Comparison of ENCODE assay signal across 8 mouse cellular contexts in genomic region chrX:72824776-72825588, GRCm38 (mm10). TPM values are rescaled to one million over a fixed set of nuclear protein-coding genes. Genes with fewer than 3 reads are reported as not detected.
A peak's percentile ranks its signal among the peaks of the same experiment; 100 is the strongest.
DNase-seq lines count a peak whose midpoint lies in the region; ATAC-seq and TF ChIP-seq lines count a peak whose summit lies in the region.

Gene Gabrq (plus strand): TSS chrX:72825178.

- no peak for TF ChIP-seq EP300 in liver, postnatal 0 days (IDR thresholded peaks at IDR 0.05; ENCODE audit: low read depth)

- no peak for TF ChIP-seq POLR2A in spleen, adult 2 months (IDR thresholded peaks at IDR 0.05; ENCODE audit: low read depth, low read length)

- H3K36me3 ChIP-seq in spleen, adult 2 months (ENCODE audit: control insufficient read depth, insufficient read depth, low read length), result no peaks in the 10 kb centered on the region
- H3K36me3 ChIP-seq in intestine, embryonic 15.5 days, result no peaks in the 10 kb centered on the region
- H3K36me3 ChIP-seq in liver, postnatal 0 days (replicated peaks; ENCODE audit: insufficient read depth, low read length), result no peaks in the 10 kb centered on the region
- no peaks in the 10 kb centered on the region for H3K36me3 ChIP-seq in neural tube, embryonic 15.5 days

- peak; percentile 26 for DNase-seq in adrenal gland, adult 2 months
- DNase-seq in adrenal gland, adult 8-10 months, result no peak
- DNase-seq in spleen, adult 2 months (ENCODE audit: low read depth in 1 of 2, low spot score in 2 of 2), result no peak
- no peak for DNase-seq in spleen, postnatal 14 days (ENCODE audit: low spot score in 2 of 2)
- peak; percentile 26 for DNase-seq in liver, postnatal 0 days
- DNase-seq in natural killer cell, adult 2 months (ENCODE audit: low spot score in 2 of 2), result no peak

- 39% methylated on average over 39 of the region's 43 CpGs for whole genome bisulfite sequencing in spleen, adult 2 months
- 33% methylated on average over 43 of the region's 43 CpGs for WGBS in intestine, embryonic 15.5 days
- WGBS in liver, postnatal 0 days (ENCODE audit: insufficient replicate concordance), result 26% methylated on average over 35 of the region's 43 CpGs
- WGBS in neural tube, embryonic 15.5 days, result 28% methylated on average over 43 of the region's 43 CpGs

- peak; percentile 82 for ATAC-seq in intestine, embryonic 15.5 days
- no peak for ATAC-seq in liver, postnatal 0 days
- ATAC-seq in neural tube, embryonic 15.5 days (ENCODE audit: low FRiP score), result peak; percentile 94

- H3K27me3 ChIP-seq in spleen, adult 2 months (ENCODE audit: control insufficient read depth, insufficient read depth, low read length), result no peaks in the 10 kb centered on the region
- H3K27me3 ChIP-seq in intestine, embryonic 15.5 days (replicated peaks), result 0 out of 2 replicates have a peak, but pooled peaks cover 2% of the 10 kb centered on the region
- H3K27me3 ChIP-seq in liver, postnatal 0 days (ENCODE audit: insufficient read depth, low read length), result peaks cover 20% of the 10 kb centered on the region; the same call in 1 of the 2 replicates
- no peaks in the 10 kb centered on the region; the same call in 1 of the 2 replicates for H3K27me3 ChIP-seq in neural tube, embryonic 15.5 days (replicated peaks)

- TF ChIP-seq CTCF in spleen, adult 2 months (IDR thresholded peaks at IDR 0.05; ENCODE audit: extremely low read depth, insufficient read depth, insufficient read length, insufficient replicate concordance), result no peak
- no peak for TF ChIP-seq CTCF in liver, postnatal 0 days (IDR thresholded peaks at IDR 0.05; ENCODE audit: low read depth)

- H3K9me3 ChIP-seq in intestine, embryonic 15.5 days, result no peaks in the 10 kb centered on the region
- no peaks in the 10 kb centered on the region for H3K9me3 ChIP-seq in liver, postnatal 0 days (ENCODE audit: low read length)
- no peaks in the 10 kb centered on the region for H3K9me3 ChIP-seq in neural tube, embryonic 15.5 days (replicated peaks)

- H3K4me2 ChIP-seq in intestine, embryonic 15.5 days (replicated peaks), result peak within 1 kb of the TSS; percentile 65
- H3K4me2 ChIP-seq in liver, postnatal 0 days (ENCODE audit: low read depth, low read length), result peak within 1 kb of the TSS; percentile 42; the same call in 1 of the 2 replicates
- peak within 1 kb of the TSS; percentile 70 for H3K4me2 ChIP-seq in neural tube, embryonic 15.5 days

- no peak within 1 kb of the TSS for H3K27ac ChIP-seq in spleen, adult 2 months (ENCODE audit: insufficient read depth, low read length)
- no peak within 1 kb of the TSS for H3K27ac ChIP-seq in intestine, embryonic 15.5 days
- no peak within 1 kb of the TSS for H3K27ac ChIP-seq in liver, postnatal 0 days (ENCODE audit: low read depth)
- H3K27ac ChIP-seq in neural tube, embryonic 15.5 days (replicated peaks), result no peak within 1 kb of the TSS

- H3K4me1 ChIP-seq in spleen, adult 2 months (ENCODE audit: control insufficient read depth, insufficient read depth, insufficient read length), result no peaks in the 10 kb centered on the region
- no peaks in the 10 kb centered on the region for H3K4me1 ChIP-seq in intestine, embryonic 15.5 days (replicated peaks)
- no peaks in the 10 kb centered on the region for H3K4me1 ChIP-seq in liver, postnatal 0 days (ENCODE audit: insufficient read depth)
- no peaks in the 10 kb centered on the region for H3K4me1 ChIP-seq in neural tube, embryonic 15.5 days

- H3K9ac ChIP-seq in intestine, embryonic 15.5 days, result no peak within 1 kb of the TSS
- H3K9ac ChIP-seq in liver, postnatal 0 days (replicated peaks), result no peak within 1 kb of the TSS
- H3K9ac ChIP-seq in neural tube, embryonic 15.5 days (replicated peaks), result 0 out of 2 replicates have a peak within 1 kb of the TSS, but pooled peaks have one; percentile 36

- peak within 1 kb of the TSS; percentile 1; the same call in 1 of the 2 replicates for H3K4me3 ChIP-seq in spleen, adult 2 months (ENCODE audit: extremely low read depth, insufficient read depth, insufficient read length)
- peak within 1 kb of the TSS; percentile 31 for H3K4me3 ChIP-seq in intestine, embryonic 15.5 days (replicated peaks)
- H3K4me3 ChIP-seq in liver, postnatal 0 days (ENCODE audit: low read depth, low read length), result no peak within 1 kb of the TSS; the same call in 1 of the 2 replicates
- peak within 1 kb of the TSS; percentile 45 for H3K4me3 ChIP-seq in neural tube, embryonic 15.5 days (replicated peaks)

RNA-seq across cellular contexts. Expression of gene Gabrq, which starts in this region (rescaled TPM):
- total RNA-seq in adrenal gland, adult 2 months (2021), result under 1 TPM in 1 of 2 experiments, not detected in 1; 0.35 TPM
- polyA plus RNA-seq in adrenal gland, adult 2 months (2012; rRNA removed), result 0.13 and 0.15 TPM in 2 replicates
- total RNA-seq in adrenal gland, adult 8-10 months (2022), result under 1 TPM in 3 of 4 experiments, not detected in 1; 0.12 to 0.15 (median 0.13) TPM
- 3.3 and 4.9 TPM in 2 replicates for polyA plus RNA-seq in spleen, adult 2 months (2012; rRNA removed)
- 0.16 and 0.21 TPM in 2 replicates for polyA plus RNA-seq in intestine, embryonic 15.5 days (2015; fragmentation: Nextera tagmentation; extraction: Ambion mirVana)
- not detected in 2 replicates for polyA plus RNA-seq in liver, postnatal 0 days (2015; fragmentation: Nextera tagmentation; extraction: Ambion mirVana)
- 3.4 and 4.0 TPM in 2 replicates for polyA plus RNA-seq in neural tube, embryonic 15.5 days (2015; fragmentation: Nextera tagmentation; extraction: Ambion mirVana)

Comparison
In these comparisons a context has a peak if more than half of its experiments do, and no peak if none do; other contexts are left out.
1. Peak in DNase-seq in adrenal gland, adult 2 months; RNA of the gene not detected or under 1 TPM.
2. Peak in ATAC-seq, H3K4me3 ChIP-seq and H3K4me2 ChIP-seq in intestine, embryonic 15.5 days; RNA of the gene not detected or under 1 TPM.
3. Peak in DNase-seq and H3K4me2 ChIP-seq in liver, postnatal 0 days; RNA of the gene not detected or under 1 TPM.